Mouse (Mus musculus) erythroblast, adult 5-6 weeks (primary cell): ENCODE results near the gene Hoxa13. TPM values are rescaled to one million over a fixed set of nuclear protein-coding genes. Genes with fewer than 3 reads are reported as not detected.

Experiments
- ATAC-seq: replicated peaks from 2 replicates; pipeline ENCODE4 v1.8.0; 2016; ENCODE audit warnings: moderate number of reproducible peaks, mild to moderate bottlenecking, moderate TSS enrichment, inconsistent platforms; ENCODE audit not compliant: poor library complexity, low FRiP score, severe bottlenecking
- total RNA-seq, 2 experiments: library from RNA; stranded (forward) in 1 of 2; stranded (reverse) in 1 of 2; fragments of 150-400 nt in 1 of 2; fragments of 200-764, 138-1000 nt in 1 of 2; gene quantifications; 2 replicates each; pipeline versions ENCODE4 v1.2.3 to v1.2.4; 2015 to 2017; ENCODE audit warnings: low replicate concordance in 2 of 2

Gene Hoxa13
- not detected in 2 replicates for total RNA-seq (2015; ENCODE audit: low replicate concordance)
- not detected in 2 replicates for total RNA-seq (2017; ENCODE audit: low replicate concordance)

GRCm38 (mm10) chr6:52260654-52261575, at the start of gene Hoxa13:
Gene Hoxa13 (minus strand): TSS chr6:52260880.
- ATAC-seq, result no peak

DNA sequence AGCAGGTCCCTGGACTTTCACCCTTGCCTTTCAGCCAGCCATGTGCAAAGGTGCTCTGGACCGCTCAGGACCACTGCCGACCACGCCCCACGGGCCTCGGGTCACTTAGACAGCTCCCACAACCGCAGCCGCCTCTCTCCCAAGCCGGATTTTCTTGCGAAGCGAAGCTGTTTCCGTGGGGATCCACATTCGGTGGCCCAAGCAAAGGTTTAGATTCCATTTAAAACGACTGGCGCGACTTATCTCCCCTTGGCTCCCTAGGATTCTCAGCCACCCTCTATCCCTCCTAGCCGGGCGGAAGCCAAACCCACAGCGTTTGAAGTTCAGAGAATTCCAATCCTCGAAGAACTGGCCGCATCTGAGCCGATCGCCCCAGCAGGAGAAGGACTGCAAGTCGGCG, 49.7 kb upstream of the Hoxa13 start:
- ATAC-seq, result no peak

DNA sequence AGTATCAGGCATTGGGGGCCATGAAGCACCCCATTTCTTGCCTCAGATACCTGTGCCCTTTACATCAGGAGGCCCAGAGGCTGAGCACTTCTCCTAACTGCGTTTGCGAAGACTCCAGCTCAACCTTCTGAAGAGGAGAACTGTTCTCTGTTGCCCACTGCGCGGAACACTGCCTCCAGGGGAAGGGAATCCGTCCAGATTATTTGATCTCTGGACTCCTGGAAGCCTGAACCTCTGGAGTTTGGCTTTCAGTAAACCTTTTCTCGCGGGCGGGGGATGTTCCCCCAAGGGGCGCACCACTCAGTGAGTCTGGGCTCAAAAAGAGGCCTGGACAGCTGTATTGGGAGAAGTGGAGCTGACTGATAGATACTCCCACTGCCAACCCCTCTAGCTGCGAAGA, 49.1 kb upstream of the Hoxa13 start:
- ATAC-seq, result no peak

GRCm38 (mm10) chr6:52305877-52306389, 45.3 kb upstream of the Hoxa13 start:
- no peak for ATAC-seq

- ATAC-seq, result no peak
Observed at GRCm38 (mm10) chr6:52303426-52303825, 42.7 kb upstream of the Hoxa13 start.

DNA sequence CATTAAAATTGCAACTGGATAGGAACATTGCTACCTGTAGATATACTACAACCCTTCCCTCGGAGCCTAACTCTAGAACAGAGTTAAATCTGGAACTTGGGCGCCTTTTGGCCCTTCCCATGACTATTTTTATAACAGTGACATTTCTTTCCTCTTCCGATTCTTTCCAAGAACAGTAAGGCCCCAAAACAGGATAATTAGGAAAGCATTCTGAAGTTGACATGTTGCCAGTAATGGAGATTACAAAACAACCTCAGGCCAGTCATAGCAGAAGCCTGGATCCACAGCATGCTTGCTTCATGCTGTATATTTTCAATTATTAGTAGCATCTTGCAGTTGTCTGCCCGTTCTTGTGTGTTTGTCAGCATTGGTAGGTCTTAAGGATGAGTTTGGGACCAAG, 40.1 kb upstream of the Hoxa13 start:
- no peak for ATAC-seq

GRCm38 (mm10) chr6:52298511-52298910, 37.8 kb upstream of the Hoxa13 start:
- ATAC-seq, result no peak

- no peak for ATAC-seq
Observed at GRCm38 (mm10) chr6:52294616-52295015, 33.9 kb upstream of the Hoxa13 start.

GRCm38 (mm10) chr6:52292328-52292727, 31.6 kb upstream of the Hoxa13 start:
- ATAC-seq, result no peak

DNA sequence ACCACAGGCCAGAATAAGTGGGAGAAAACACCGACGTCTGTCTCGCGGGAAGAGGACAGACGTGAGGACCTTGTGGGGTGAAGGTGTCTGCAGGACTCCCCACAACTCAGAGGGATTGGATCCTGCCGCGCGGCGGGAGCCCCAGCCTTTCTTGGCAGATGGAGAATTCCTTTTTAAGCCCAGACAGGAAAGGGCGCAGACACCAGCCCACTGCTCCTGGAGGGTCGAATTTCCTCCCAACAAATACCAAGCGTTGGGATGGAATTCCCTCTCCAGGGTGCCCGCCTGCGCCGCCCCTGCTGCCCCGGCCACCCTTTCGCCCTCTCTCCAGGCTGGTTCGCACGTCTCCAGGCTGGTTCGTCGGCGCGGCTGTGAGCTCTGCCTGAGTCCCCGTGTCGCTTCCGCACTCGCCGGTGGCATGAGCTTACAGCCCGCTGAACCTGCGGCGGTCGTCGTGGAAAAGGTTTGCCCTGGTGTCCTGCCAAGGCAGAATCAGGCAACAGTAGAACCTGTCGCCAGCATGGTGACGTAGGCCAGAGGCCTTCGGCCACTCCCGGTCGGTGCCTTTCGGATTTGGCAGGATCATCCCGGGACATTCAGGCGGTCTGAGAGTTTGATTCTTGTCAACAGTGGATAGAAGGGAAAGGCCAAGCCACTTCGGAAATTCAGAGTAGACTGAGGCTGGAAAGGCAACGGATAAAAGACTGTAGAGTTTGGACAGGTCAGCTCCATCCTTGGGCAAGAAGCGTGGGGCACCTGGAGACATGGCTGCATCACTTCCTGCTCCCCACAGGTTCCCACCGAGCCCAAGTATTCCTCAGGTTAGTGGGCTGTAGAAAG, 30.6 kb upstream of the Hoxa13 start:
- ATAC-seq, result no peak

DNA sequence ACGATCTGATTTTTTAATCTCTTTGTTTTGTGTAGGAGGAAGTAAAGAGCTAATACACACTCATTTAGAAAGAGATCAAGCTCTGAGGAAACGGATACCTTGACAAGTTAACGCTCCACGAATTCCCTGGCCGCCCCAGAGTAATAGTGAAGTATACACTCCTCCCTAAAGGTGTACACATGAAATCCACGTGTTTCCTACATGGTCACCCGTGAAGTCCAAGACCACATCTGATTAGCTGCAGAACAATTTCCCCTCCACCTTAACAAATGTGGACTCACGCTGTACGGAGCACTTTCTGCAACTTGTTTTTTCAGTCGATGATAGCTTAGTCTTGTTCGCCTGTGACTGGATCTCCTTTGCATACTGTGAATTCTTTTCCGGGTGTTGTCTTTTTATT, 29.5 kb upstream of the Hoxa13 start:
- ATAC-seq, result no peak

- no peak for ATAC-seq
Observed at GRCm38 (mm10) chr6:52283896-52284295, 23.2 kb upstream of the Hoxa13 start.

DNA sequence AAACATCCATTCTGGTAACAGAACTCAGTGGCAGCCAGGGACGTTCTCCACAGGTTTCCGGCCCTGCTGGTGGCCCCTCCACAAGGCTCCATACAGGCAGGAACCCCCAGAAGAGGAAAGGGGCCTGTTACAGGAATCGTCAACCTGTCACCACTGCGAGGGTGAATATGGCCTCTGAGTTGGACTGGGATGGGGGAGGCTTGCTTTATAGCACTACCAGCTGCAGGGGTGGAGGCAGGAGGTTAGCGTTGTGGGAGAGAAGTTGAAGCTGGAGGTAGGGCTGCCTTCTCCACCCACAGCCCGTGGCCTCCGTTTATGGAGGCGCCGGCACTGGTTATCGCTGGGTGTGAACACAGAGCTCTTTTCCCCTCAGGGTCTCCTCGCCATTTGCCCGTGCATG, 20.4 kb upstream of the Hoxa13 start:
- ATAC-seq, result no peak

GRCm38 (mm10) chr6:52276920-52277319, 16.2 kb upstream of the Hoxa13 start:
- ATAC-seq, result no peak

DNA sequence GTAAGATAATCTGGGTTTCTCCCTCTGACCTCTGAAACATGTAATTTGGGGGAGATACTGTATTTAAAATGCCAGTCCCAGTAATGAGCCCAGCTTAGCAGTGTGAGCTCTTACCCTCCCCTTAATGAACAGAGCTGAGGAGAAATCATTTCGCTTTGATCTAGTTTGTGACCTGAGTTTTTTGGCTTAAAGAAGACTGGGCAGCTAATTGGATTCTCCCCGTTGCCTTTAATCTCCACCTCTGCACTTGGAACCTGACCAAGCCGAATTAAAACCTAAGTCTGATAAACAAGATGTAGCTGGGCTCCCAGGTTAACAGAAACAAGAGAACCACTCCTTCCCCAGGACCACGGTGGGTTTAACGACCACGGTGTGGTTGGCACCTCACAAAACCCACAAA, 15.7 kb upstream of the Hoxa13 start:
- ATAC-seq, result no peak

GRCm38 (mm10) chr6:52275563-52276280, 15.0 kb upstream of the Hoxa13 start:
- no peak for ATAC-seq

GRCm38 (mm10) chr6:52274576-52274975, 13.9 kb upstream of the Hoxa13 start:
- ATAC-seq, result no peak

GRCm38 (mm10) chr6:52273656-52274280, 13.1 kb upstream of the Hoxa13 start:
- ATAC-seq, result no peak
